9 mouse cellular contexts compared by ENCODE assay signal in genomic region chr14:34565711-34566110, GRCm38 (mm10). TPM values are rescaled to one million over a fixed set of nuclear protein-coding genes. Genes with fewer than 3 reads are reported as not detected.
A peak's percentile ranks its signal among the peaks of the same experiment; 100 is the strongest.
DNase-seq lines count a peak whose midpoint lies in the region; ATAC-seq and TF ChIP-seq lines count a peak whose summit lies in the region.
"Had no signal": no experiment of that assay in that cellular context is flagged by ENCODE, and none has a peak within 500 bp of the region (broad histone marks: within the 10 kb centered on the region; RNA-seq: fewer than 3 reads in every experiment).

No protein-coding gene starts in this region.

- no peak overlapping the region for H3K4me2 ChIP-seq in midbrain, postnatal 0 days (ENCODE audit: low read depth, low read length, poor library complexity, severe bottlenecking)
- H3K4me2 ChIP-seq in midbrain, embryonic 13.5 days (replicated peaks) = no peak overlapping the region
- H3K4me2 ChIP-seq: limb, embryonic 15.5 days had no signal

- no peak for ATAC-seq in midbrain, postnatal 0 days (ENCODE audit: low FRiP score)
- ATAC-seq in midbrain, embryonic 13.5 days = no peak

- H3K9ac ChIP-seq in midbrain, postnatal 0 days (replicated peaks; ENCODE audit: low read length, poor library complexity, severe bottlenecking) = no peak overlapping the region
- no peak overlapping the region for H3K9ac ChIP-seq in midbrain, embryonic 13.5 days (replicated peaks)
- H3K9ac ChIP-seq: limb, embryonic 15.5 days had no signal

- no peak overlapping the region for H3K27ac ChIP-seq in midbrain, postnatal 0 days (ENCODE audit: low read depth, low read length)
- H3K27ac ChIP-seq in midbrain, embryonic 13.5 days = no peak overlapping the region
- H3K27ac ChIP-seq in testis, adult 2 months (ENCODE audit: control insufficient read depth, insufficient read depth, low read depth, low read length) = peak overlapping the region; percentile 28; the same call in 1 of the 2 replicates

- no peak for TF ChIP-seq CTCF in midbrain, postnatal 0 days (IDR thresholded peaks at IDR 0.05)
- no peak for TF ChIP-seq CTCF in testis, adult 2 months (IDR thresholded peaks at IDR 0.05; ENCODE audit: control insufficient read depth, insufficient read depth, insufficient replicate concordance, low read depth, low read length)

- no peaks in the 10 kb centered on the region; the same call in 1 of the 2 replicates for H3K4me1 ChIP-seq in midbrain, postnatal 0 days (ENCODE audit: insufficient read depth, low read length)
- no peaks in the 10 kb centered on the region for H3K4me1 ChIP-seq in midbrain, embryonic 13.5 days (replicated peaks)
- peaks cover 4% of the 10 kb centered on the region for H3K4me1 ChIP-seq in testis, adult 2 months (ENCODE audit: control insufficient read depth, insufficient read depth, low read length)

- no peaks in the 10 kb centered on the region for H3K9me3 ChIP-seq in midbrain, postnatal 0 days (ENCODE audit: low read length)
- H3K9me3 ChIP-seq in midbrain, embryonic 13.5 days = no peaks in the 10 kb centered on the region
- H3K9me3 ChIP-seq: limb, embryonic 15.5 days had no signal

- no peak overlapping the region for H3K4me3 ChIP-seq in midbrain, postnatal 0 days (ENCODE audit: low read depth, low read length)
- H3K4me3 ChIP-seq in midbrain, embryonic 13.5 days (replicated peaks) = no peak overlapping the region
- H3K4me3 ChIP-seq in testis, adult 2 months (ENCODE audit: control insufficient read depth, low read depth, low read length) = no peak overlapping the region
- H3K4me3 ChIP-seq: limb, embryonic 15.5 days had no signal

- WGBS in midbrain, postnatal 0 days = 80% methylated on average over 17 of the region's 17 CpGs
- WGBS in midbrain, embryonic 13.5 days = 81% methylated on average over 17 of the region's 17 CpGs

- no peaks in the 10 kb centered on the region for H3K36me3 ChIP-seq in midbrain, postnatal 0 days (ENCODE audit: insufficient read depth, low read length)
- no peaks in the 10 kb centered on the region for H3K36me3 ChIP-seq in midbrain, embryonic 13.5 days
- no peaks in the 10 kb centered on the region for H3K36me3 ChIP-seq in testis, adult 2 months (ENCODE audit: control insufficient read depth, insufficient read depth, low read length)
- H3K36me3 ChIP-seq: limb, embryonic 15.5 days had no signal

- H3K27me3 ChIP-seq in midbrain, postnatal 0 days (ENCODE audit: insufficient read depth, low read length) = no peaks in the 10 kb centered on the region
- H3K27me3 ChIP-seq in midbrain, embryonic 13.5 days = 0 out of 2 replicates have a peak, but pooled peaks cover 11% of the 10 kb centered on the region
- H3K27me3 ChIP-seq in testis, adult 2 months (ENCODE audit: control insufficient read depth, insufficient read depth, low read length) = no peaks in the 10 kb centered on the region
- H3K27me3 ChIP-seq: limb, embryonic 15.5 days had no signal

- peak; percentile 54 for DNase-seq in adrenal gland, postnatal 14 days
- no peak for DNase-seq in adrenal gland, adult 8-10 months
- DNase-seq in midbrain, postnatal 0 days (ENCODE audit: low spot score) = peak; percentile 56
- DNase-seq in heart, postnatal 4 days = peak; percentile 80
- DNase-seq in ovary, postnatal 14 days (ENCODE audit: low spot score) = no peak
- DNase-seq in T-cell, adult 2 months (ENCODE audit: low spot score) = no peak

- no peak for TF ChIP-seq POLR2A in testis, adult 2 months (IDR thresholded peaks at IDR 0.05; ENCODE audit: control insufficient read depth, low read depth, low read length)

RNA-seq across cellular contexts. Expression of gene Ldb3, which starts 22.8 kb away (rescaled TPM):
- 0.44 and 1.2 TPM in 2 replicates for total RNA-seq in adrenal gland, postnatal 14 days (2021)
- under 1 TPM; 0.35 to 0.98 (median 0.69) TPM for total RNA-seq in adrenal gland, adult 8-10 months (2022)
- 1.6 and 1.7 TPM in 2 replicates for total RNA-seq in midbrain, postnatal 0 days (2014; rRNA removed)
- polyA plus RNA-seq in midbrain, postnatal 0 days (2015; fragmentation: Nextera tagmentation; extraction: Ambion mirVana) = 1.1 and 1.2 TPM in 2 replicates
- 0.11 and 0.32 TPM in 2 replicates for polyA plus RNA-seq in midbrain, embryonic 13.5 days (2015; fragmentation: Nextera tagmentation; extraction: Ambion mirVana)
- total RNA-seq in heart, postnatal 4 days (2021) = 100 to 1,000 TPM; 709 to 766 TPM
- 0.54 and 0.99 TPM in 2 replicates for polyA plus RNA-seq in testis, adult 2 months (2012; rRNA removed)

RNA-seq across cellular contexts. Expression of gene Opn4, which starts 34.2 kb away (rescaled TPM):
- total RNA-seq in adrenal gland, postnatal 14 days (2021) = not detected in 2 replicates
- total RNA-seq in adrenal gland, adult 8-10 months (2022) = under 1 TPM in 2 of 4 experiments, not detected in 2; 0.14 to 0.23 TPM
- not detected in 2 replicates for total RNA-seq in midbrain, postnatal 0 days (2014; rRNA removed)
- 0.10 and 0.14 TPM in 2 replicates for polyA plus RNA-seq in midbrain, postnatal 0 days (2015; fragmentation: Nextera tagmentation; extraction: Ambion mirVana)
- 0.16 TPM in 1 of 2 replicates, not detected in the other for polyA plus RNA-seq in midbrain, embryonic 13.5 days (2015; fragmentation: Nextera tagmentation; extraction: Ambion mirVana)
- total RNA-seq in heart, postnatal 4 days (2021) = 1 to 10 TPM; 2.9 to 4.8 TPM
- polyA plus RNA-seq in testis, adult 2 months (2012; rRNA removed) = 0.14 and 0.26 TPM in 2 replicates

RNA-seq across cellular contexts. Expression of gene 9230112D13Rik, which starts 43.1 kb away (rescaled TPM):
- total RNA-seq in adrenal gland, postnatal 14 days (2021) = not detected in 2 replicates
- total RNA-seq in adrenal gland, adult 8-10 months (2022) = not detected
- not detected in 2 replicates for total RNA-seq in midbrain, postnatal 0 days (2014; rRNA removed)
- polyA plus RNA-seq in midbrain, postnatal 0 days (2015; fragmentation: Nextera tagmentation; extraction: Ambion mirVana) = not detected in 2 replicates
- polyA plus RNA-seq in midbrain, embryonic 13.5 days (2015; fragmentation: Nextera tagmentation; extraction: Ambion mirVana) = not detected in 2 replicates
- not detected for total RNA-seq in heart, postnatal 4 days (2021)
- polyA plus RNA-seq in testis, adult 2 months (2012; rRNA removed) = 0.14 TPM in 1 of 2 replicates, not detected in the other
- polyA plus RNA-seq: limb, embryonic 15.5 days had no signal

Comparison
In these comparisons a context has a peak if more than half of its experiments do, and no peak if none do; other contexts are left out.
1. DNase-seq: peak in adrenal gland, postnatal 14 days (single experiment), midbrain, postnatal 0 days (single experiment) and heart, postnatal 4 days (single experiment); none in adrenal gland, adult 8-10 months (single experiment), ovary, postnatal 14 days (single experiment) and T-cell, adult 2 months (single experiment).
2. RNA of gene Ldb3, which starts 22.8 kb away (total RNA-seq): 709 to 766 TPM in heart, postnatal 4 days; 1.6 to 1.7 TPM in midbrain, postnatal 0 days, 0.35 to 0.98 TPM in adrenal gland, adult 8-10 months and 0.44 to 1.2 TPM in adrenal gland, postnatal 14 days; every median in the first group is over 100 times any median in the second.